21 mouse cellular contexts compared by ENCODE assay signal in the genomic region with DNA sequence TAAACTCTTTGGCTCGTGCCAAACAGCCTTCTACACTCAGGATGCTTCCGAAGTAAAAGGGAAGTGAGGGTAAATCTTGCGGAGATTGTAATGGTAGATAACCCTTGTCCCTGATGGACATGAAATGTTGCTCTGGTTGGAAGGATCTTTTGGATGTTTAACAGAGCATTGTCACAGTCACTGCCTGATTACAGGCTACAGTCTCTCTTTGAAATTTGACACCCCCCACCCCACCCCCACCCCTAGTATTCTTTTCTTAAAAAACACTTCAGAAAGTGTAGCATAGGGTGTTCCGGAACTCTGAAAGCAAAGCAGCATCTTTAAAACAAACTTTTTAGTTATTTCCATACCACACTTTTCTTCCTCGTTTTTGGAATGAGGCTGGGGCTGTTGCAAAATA. TPM values are rescaled to one million over a fixed set of nuclear protein-coding genes. Genes with fewer than 3 reads are reported as not detected.
DNase-seq lines count a peak whose midpoint lies in the region; ATAC-seq and TF ChIP-seq lines count a peak whose summit lies in the region.
"Had no signal": no experiment of that assay in that cellular context is flagged by ENCODE, and none has a peak within 500 bp of the region (broad histone marks: within the 10 kb centered on the region; RNA-seq: fewer than 3 reads in every experiment).

No protein-coding gene starts in this region.

- no peaks in the 10 kb centered on the region for H3K27me3 ChIP-seq in hindbrain, embryonic 11.5 days (ENCODE audit: control insufficient read depth, insufficient read depth, low read length)
- no peaks in the 10 kb centered on the region for H3K27me3 ChIP-seq in hindbrain, embryonic 16.5 days (replicated peaks; ENCODE audit: control insufficient read depth, insufficient read depth, low read length)
- H3K27me3 ChIP-seq in embryonic facial prominence, embryonic 10.5 days (replicated peaks; ENCODE audit: low read depth, poor library complexity, severe bottlenecking) = no peaks in the 10 kb centered on the region
- no peaks in the 10 kb centered on the region for H3K27me3 ChIP-seq in limb, embryonic 12.5 days
- H3K27me3 ChIP-seq: forebrain, embryonic 13.5 days; lung, embryonic 15.5 days had no signal

- peak; percentile 6 for DNase-seq in hindbrain, embryonic 11.5 days (ENCODE audit: low spot score)
- DNase-seq in ES-E14 (ENCODE audit: low read depth, low spot score) = peak; percentile 11
- peak; percentile 40 for DNase-seq in embryonic facial prominence, embryonic 10.5 days (ENCODE audit: low spot score)
- no peak for DNase-seq in thymus, postnatal 25 days
- DNase-seq in cerebellum, postnatal 14 days = no peak
- no peak for DNase-seq in adrenal gland, adult (ENCODE audit: inconsistent age in 2 of 2, low spot score in 1 of 2)
- DNase-seq: cerebellum, adult 9-11 months; kidney, postnatal 10 days; thymus, adult 2 months had no signal

- H3K4me3 ChIP-seq in hindbrain, embryonic 11.5 days (ENCODE audit: low read depth, low read length) = no peak overlapping the region
- H3K4me3 ChIP-seq in hindbrain, embryonic 16.5 days (ENCODE audit: low read length) = no peak overlapping the region
- no peak overlapping the region for H3K4me3 ChIP-seq in ES-E14 (ENCODE audit: insufficient read depth in 1 of 2, low read depth in 1 of 2, low read length in 2 of 2, poor library complexity in 1 of 2, severe bottlenecking in 1 of 2)
- no peak overlapping the region for H3K4me3 ChIP-seq in embryonic facial prominence, embryonic 10.5 days
- no peak overlapping the region for H3K4me3 ChIP-seq in limb, embryonic 12.5 days (replicated peaks)
- H3K4me3 ChIP-seq: forebrain, embryonic 13.5 days; lung, embryonic 15.5 days had no signal

- no peaks in the 10 kb centered on the region for H3K36me3 ChIP-seq in hindbrain, embryonic 11.5 days (ENCODE audit: control insufficient read depth, insufficient read depth, low read length)
- H3K36me3 ChIP-seq in hindbrain, embryonic 16.5 days (ENCODE audit: control insufficient read depth, insufficient read depth, low read length) = no peaks in the 10 kb centered on the region
- no peaks in the 10 kb centered on the region for H3K36me3 ChIP-seq in ES-E14 (ENCODE audit: control insufficient read depth, insufficient read depth, low read length, poor library complexity, severe bottlenecking)
- no peaks in the 10 kb centered on the region for H3K36me3 ChIP-seq in embryonic facial prominence, embryonic 10.5 days (replicated peaks)
- H3K36me3 ChIP-seq in limb, embryonic 12.5 days = no peaks in the 10 kb centered on the region
- H3K36me3 ChIP-seq: lung, embryonic 15.5 days had no signal

- H3K4me1 ChIP-seq in hindbrain, embryonic 11.5 days (replicated peaks; ENCODE audit: control insufficient read depth, insufficient read depth, low read length) = no peaks in the 10 kb centered on the region
- no peaks in the 10 kb centered on the region for H3K4me1 ChIP-seq in hindbrain, embryonic 16.5 days (ENCODE audit: control insufficient read depth, insufficient read depth, low read depth, low read length)
- no peaks in the 10 kb centered on the region for H3K4me1 ChIP-seq in ES-E14 (ENCODE audit: control insufficient read depth in 2 of 2, insufficient read depth in 2 of 2, low read length in 2 of 2, poor library complexity in 1 of 2)
- H3K4me1 ChIP-seq in embryonic facial prominence, embryonic 10.5 days = peaks cover 17% of the 10 kb centered on the region
- no peaks in the 10 kb centered on the region for H3K4me1 ChIP-seq in limb, embryonic 12.5 days (replicated peaks)
- H3K4me1 ChIP-seq: forebrain, embryonic 13.5 days; lung, embryonic 15.5 days had no signal

- no peak overlapping the region for H3K9ac ChIP-seq in hindbrain, embryonic 11.5 days (ENCODE audit: low read depth, low read length)
- H3K9ac ChIP-seq in hindbrain, embryonic 16.5 days (ENCODE audit: low read depth, low read length) = no peak overlapping the region
- no peak overlapping the region for H3K9ac ChIP-seq in ES-E14 (ENCODE audit: insufficient read depth, low read depth, low read length, poor library complexity, severe bottlenecking)
- no peak overlapping the region for H3K9ac ChIP-seq in limb, embryonic 12.5 days (replicated peaks)
- H3K9ac ChIP-seq: forebrain, embryonic 13.5 days; lung, embryonic 15.5 days had no signal

- H3K27ac ChIP-seq in hindbrain, embryonic 11.5 days (ENCODE audit: low read depth, low read length) = no peak overlapping the region
- no peak overlapping the region for H3K27ac ChIP-seq in hindbrain, embryonic 16.5 days (ENCODE audit: low read depth, low read length)
- no peak overlapping the region for H3K27ac ChIP-seq in ES-E14 (ENCODE audit: insufficient read depth, low read depth, low read length, poor library complexity, severe bottlenecking)
- no peak overlapping the region for H3K27ac ChIP-seq in embryonic facial prominence, embryonic 10.5 days (replicated peaks)
- no peak overlapping the region for H3K27ac ChIP-seq in limb, embryonic 12.5 days
- H3K27ac ChIP-seq: forebrain, embryonic 13.5 days; lung, embryonic 15.5 days had no signal

- in situ Hi-C loops in ES-E14 (cut with MboI; ENCODE audit: low sequenced_read_pairs in 2 of 2, unreplicated experiment in 2 of 2) = no loop called here

- no peak for ATAC-seq in hindbrain, embryonic 11.5 days (ENCODE audit: low FRiP score)
- ATAC-seq in hindbrain, embryonic 16.5 days = no peak
- ATAC-seq in limb, embryonic 12.5 days (ENCODE audit: insufficient number of reproducible peaks, insufficient read depth, low FRiP score, low TSS enrichment, low read depth) = no peak
- ATAC-seq: activated CD4-positive, CD25-positive, alpha-beta regulatory T cell, adult 4 months; forebrain, embryonic 13.5 days; midbrain, embryonic 16.5 days had no signal

- 41% methylated on average over 5 of the region's 5 CpGs for WGBS in hindbrain, embryonic 11.5 days
- WGBS in hindbrain, embryonic 16.5 days = 46% methylated on average over 5 of the region's 5 CpGs
- WGBS in embryonic facial prominence, embryonic 10.5 days = 35% methylated on average over 5 of the region's 5 CpGs
- 23% methylated on average over 5 of the region's 5 CpGs for WGBS in limb, embryonic 12.5 days

- H3K4me2 ChIP-seq in hindbrain, embryonic 11.5 days (replicated peaks; ENCODE audit: low read depth, low read length) = no peak overlapping the region
- H3K4me2 ChIP-seq in hindbrain, embryonic 16.5 days (ENCODE audit: low read length) = no peak overlapping the region
- H3K4me2 ChIP-seq in limb, embryonic 12.5 days = peak overlapping the region; percentile 18
- H3K4me2 ChIP-seq: forebrain, embryonic 13.5 days; liver, embryonic 11.5 days; lung, embryonic 15.5 days had no signal

- no peaks in the 10 kb centered on the region for H3K9me3 ChIP-seq in hindbrain, embryonic 11.5 days (ENCODE audit: control insufficient read depth, low read length)
- no peaks in the 10 kb centered on the region for H3K9me3 ChIP-seq in hindbrain, embryonic 16.5 days (ENCODE audit: control insufficient read depth, low read length)
- H3K9me3 ChIP-seq in ES-E14 (ENCODE audit: control insufficient read depth, insufficient read depth, low read depth, low read length) = no peaks in the 10 kb centered on the region
- H3K9me3 ChIP-seq in embryonic facial prominence, embryonic 10.5 days = no peaks in the 10 kb centered on the region
- H3K9me3 ChIP-seq in limb, embryonic 12.5 days = no peaks in the 10 kb centered on the region
- H3K9me3 ChIP-seq: forebrain, embryonic 13.5 days; lung, embryonic 15.5 days had no signal

TF ChIP-seq in ES-E14, 5 proteins besides CTCF, POLR2A, EP300 and RAD21:
- TF ChIP-seq HCFC1 (IDR thresholded peaks at IDR 0.05; ENCODE audit: borderline replicate concordance, insufficient read depth, low read length) (no peak), MAFK (IDR thresholded peaks at IDR 0.05; ENCODE audit: insufficient read depth, low read depth, low read length) (no peak), CHD2 (IDR thresholded peaks at IDR 0.05; ENCODE audit: low read depth, low read length) (no peak), ZNF384 (IDR thresholded peaks at IDR 0.05; ENCODE audit: low read depth, low read length) (no peak), ZC3H11A (IDR thresholded peaks at IDR 0.05; ENCODE audit: borderline replicate concordance, low read depth, low read length) (no peak)
TF ChIP-seq in ES-E14: peak in this region for 0.

RNA-seq across cellular contexts. Expression of gene Sptlc3, which starts 0.9 kb away (rescaled TPM):
- 0.14 and 0.29 TPM in 2 replicates for polyA plus RNA-seq in hindbrain, embryonic 11.5 days (2014; fragmentation: Nextera tagmentation; extraction: Ambion mirVana)
- 0.19 and 0.20 TPM in 2 replicates for polyA plus RNA-seq in hindbrain, embryonic 16.5 days (2015; fragmentation: Nextera tagmentation; extraction: Ambion mirVana)
- total RNA-seq in ES-E14 (2012; rRNA removed) = 0.13 TPM in 1 of 2 replicates, not detected in the other
- polyA plus RNA-seq in embryonic facial prominence, embryonic 10.5 days (2016; fragmentation: Nextera tagmentation; extraction: Ambion mirVana) = 0.73 and 1.00 TPM in 2 replicates
- polyA plus RNA-seq in limb, embryonic 12.5 days (2016; fragmentation: Nextera tagmentation; extraction: Ambion mirVana) = 1.5 and 1.7 TPM in 2 replicates
- total RNA-seq: granulocyte monocyte progenitor cell, adult 5-6 weeks; hematopoietic stem cell, adult 5-6 weeks; left cerebral cortex, postnatal 10 days; megakaryocyte progenitor cell, adult 5-6 weeks had no signal
- polyA plus RNA-seq: activated CD4-positive, CD25-positive, alpha-beta regulatory T cell, adult 4 months; forebrain, embryonic 13.5 days; heart, embryonic 14.5 days; liver, embryonic 11.5 days; thymus, adult 2 months had no signal

Comparison
In these comparisons a context has a peak if more than half of its experiments do, and no peak if none do; other contexts are left out.
1. DNase-seq: peak in hindbrain, embryonic 11.5 days (single experiment), ES-E14 (single experiment) and embryonic facial prominence, embryonic 10.5 days (single experiment); none in thymus, postnatal 25 days (single experiment), cerebellum, postnatal 14 days (0 of 2) and adrenal gland, adult (0 of 2).